Mouse (Mus musculus) lung, postnatal 4 days (tissue): ENCODE results near the gene Zfp975.
"Not testable (repeated sequence)": the region's sequence is repeated elsewhere in the genome, so short reads cannot be mapped to it uniquely, and the experiment has no call there.

ENCODE experiments used
- DNase-seq, 2 experiments: peaks; one replicate each; pipeline ENCODE4 v3.0.0; 2021

Gene Zfp975

GRCm38 (mm10) chr7:42692362-42693158 lies at the start of gene Zfp975:
Gene Zfp975, minus strand, starts transcription at chr7:42692742.
- DNase-seq: peak; percentile 84 to 87

- DNase-seq: no peak
Observed at GRCm38 (mm10) chr7:42738536-42739210, 46.1 kb upstream of the Zfp975 start.

GRCm38 (mm10) chr7:42726917-42727316 lies 34.4 kb upstream of the Zfp975 start, which contains the start of gene Gm17067:
Gene Gm17067, minus strand, starts transcription at chr7:42727017.
- DNase-seq: not testable (repeated sequence)

- DNase-seq: peak; percentile 33 to 39
Observed at GRCm38 (mm10) chr7:42693251-42693650, 709 bp upstream of the Zfp975 start.

- not testable (repeated sequence) for DNase-seq
Observed at GRCm38 (mm10) chr7:42680081-42680480, 12.5 kb downstream of the Zfp975 start.

GRCm38 (mm10) chr7:42679646-42680045 lies 12.9 kb downstream of the Zfp975 start:
- DNase-seq: not testable (repeated sequence)

- not testable (repeated sequence) for DNase-seq
Observed at GRCm38 (mm10) chr7:42660140-42660539, 32.4 kb downstream of the Zfp975 start.

GRCm38 (mm10) chr7:42655211-42655610 lies 37.3 kb downstream of the Zfp975 start:
- DNase-seq: not testable (repeated sequence)

- peak; percentile 4 to 24 for DNase-seq
Observed at GRCm38 (mm10) chr7:42643120-42643620, 49.4 kb downstream of the Zfp975 start.

- DNase-seq: peak; percentile 75 to 79
Observed at GRCm38 (mm10) chr7:42642152-42643115, 50.1 kb downstream of the Zfp975 start, which contains the start of gene Zfp976. Gene Zfp976, minus strand, starts transcription at chr7:42642588.

GRCm38 (mm10) chr7:42631031-42631430 lies 61.5 kb downstream of the Zfp975 start:
- not testable (repeated sequence) for DNase-seq
